Mouse (Mus musculus) heart, adult 2 months (tissue): ENCODE measurements at regions not wholly inside any gene's neighbourhood (a gene's known extent, or its start where the extent isn't known, plus 50 kb on each side); places are given as distances from the start of the nearest gene placed in this dataset.

Experiments
- DNase-seq, 2 experiments: peaks; one replicate each; pipeline ENCODE4 v3.0.0; 2021
- H3K27ac ChIP-seq: fragments of 200-600 bp; 2 replicates; pipeline ENCODE4 v1.8.1; 2022
- H3K27me3 ChIP-seq: fragments of 200-500 bp; 2 replicates; pipeline ENCODE4 v1.6.1; 2012; ENCODE audit warnings: mild to moderate bottlenecking, low read length, inconsistent platforms, mixed read lengths; ENCODE audit not compliant: control insufficient read depth, insufficient read depth
- H3K36me3 ChIP-seq: fragments of 200-500 bp; 2 replicates; pipeline ENCODE4 v1.6.1; 2012; ENCODE audit warnings: low read length, inconsistent platforms; ENCODE audit not compliant: control insufficient read depth, insufficient read depth
- H3K4me1 ChIP-seq: fragments of 200-500 bp; 2 replicates; pipeline ENCODE4 v1.6.1; 2011; ENCODE audit warnings: low read length; ENCODE audit not compliant: control insufficient read depth, insufficient read depth
- H3K4me3 ChIP-seq: fragments of 200-600 bp; 2 replicates; pipeline ENCODE4 v1.8.1; 2022
- H3K79me2 ChIP-seq: fragments of 200-500 bp; replicated peaks from 2 replicates; pipeline ENCODE4 v1.6.1; 2012; ENCODE audit warnings: mild to moderate bottlenecking, inconsistent platforms, low read length, moderate library complexity, mixed read lengths; ENCODE audit not compliant: control insufficient read depth, insufficient read depth
- H3K9ac ChIP-seq: fragments of 200-500 bp; 2 replicates; pipeline ENCODE4 v1.6.1; 2012; ENCODE audit warnings: low read depth, mild to moderate bottlenecking, control low read depth, inconsistent platforms, low read length, mixed read lengths
- CTCF ChIP-seq: fragments of 200-600 bp; IDR thresholded peaks from 2 replicates; pipeline ENCODE4 v1.8.1; 2022; ENCODE audit warnings: antibody characterized with exemption, mild to moderate bottlenecking, moderate library complexity
- EP300 ChIP-seq: fragments of 200-500 bp; IDR thresholded peaks from 2 replicates; pipeline ENCODE4 v1.6.1; 2011; ENCODE audit warnings: low read depth, low read length, control low read depth; ENCODE audit not compliant: insufficient read depth
- POLR2A ChIP-seq: fragments of 200-500 bp; IDR thresholded peaks from 2 replicates; pipeline ENCODE4 v1.6.1; 2011; ENCODE audit warnings: mild to moderate bottlenecking, low read depth, low read length, control low read depth; ENCODE audit not compliant: insufficient read depth
- WGBS: fragments of 180-500 bp; shearing (Covaris S2); methylation state at CpG from one replicate; pipeline ENCODE4 v1.1.7; 2018; 5-methylcytosine and 5-hydroxymethylcytosine counted together
- intact Hi-C: fragments of 180-260 bp; cut with DNase I; formaldehyde crosslinking; loops from one replicate; pipeline ENCODE4 v1.15.1; 2025

DNA sequence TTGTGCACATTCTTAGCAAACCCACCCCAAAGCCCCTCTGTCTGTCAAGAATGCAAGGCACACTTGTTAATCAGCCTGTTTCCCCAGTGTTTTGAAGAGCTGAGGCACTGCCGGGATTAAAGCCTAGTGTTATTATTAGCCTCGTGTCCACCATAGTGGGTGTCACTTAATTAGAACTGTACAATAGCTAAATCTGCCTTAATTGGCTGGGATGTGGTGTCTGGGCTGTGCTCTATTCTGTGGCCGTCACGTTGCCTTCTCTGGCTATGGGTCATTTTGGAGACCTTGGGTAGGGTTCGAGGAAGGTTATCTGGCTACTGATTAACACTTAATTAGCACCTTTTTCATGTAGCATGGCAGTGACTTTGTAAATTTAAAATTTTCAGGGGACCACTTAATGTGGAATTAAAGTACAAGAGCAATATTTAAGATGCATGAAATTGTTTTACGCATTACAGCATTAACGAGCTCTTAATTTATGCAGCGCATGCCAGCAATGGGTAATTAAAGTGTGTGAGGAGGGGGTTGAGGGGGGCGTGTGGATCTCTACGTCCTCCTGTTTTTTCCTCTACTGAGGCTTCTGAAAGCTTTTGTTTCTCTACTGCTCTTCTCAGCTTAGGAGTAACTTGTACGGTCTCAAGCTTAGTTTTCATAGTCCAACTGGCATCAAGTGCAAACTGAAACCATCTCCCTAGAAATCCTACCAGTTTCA, 124.5 kb upstream of the Atp6ap2 start:
- 78% methylated on average over 11 of the region's 11 CpGs for WGBS
- no peak overlapping the region for H3K4me3 ChIP-seq
- no peaks in the 10 kb centered on the region for H3K79me2 ChIP-seq
- no peak for TF ChIP-seq EP300
- TF ChIP-seq POLR2A, result no peak
- no peak for TF ChIP-seq CTCF
- DNase-seq, result no peak
- intact Hi-C loops, result no loop called here
- H3K27ac ChIP-seq, result no peak overlapping the region
- H3K27me3 ChIP-seq, result no peaks in the 10 kb centered on the region
- no peak overlapping the region for H3K9ac ChIP-seq
- no peaks in the 10 kb centered on the region for H3K36me3 ChIP-seq
- no peaks in the 10 kb centered on the region for H3K4me1 ChIP-seq

DNA sequence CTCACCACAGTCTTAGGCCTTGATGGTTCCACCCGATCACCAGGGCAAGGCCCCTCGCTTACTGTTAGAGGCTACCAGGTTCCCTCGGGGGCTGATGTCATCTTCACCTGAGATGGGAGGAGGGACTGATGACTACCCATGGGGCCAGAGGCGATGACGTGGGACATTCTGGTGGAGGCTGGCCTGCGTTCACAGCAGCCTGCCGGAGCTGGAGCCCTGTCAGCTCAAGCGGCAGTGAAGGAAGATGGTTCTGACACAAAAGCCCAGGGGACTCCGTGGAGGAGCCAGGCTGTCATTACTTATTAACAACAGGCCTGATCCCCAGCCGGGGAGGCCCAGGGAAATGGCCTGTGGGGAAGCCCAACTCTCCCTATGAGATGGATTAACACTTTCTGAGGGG, 121.3 kb upstream of the Atp6ap2 start:
- Histone ChIP-seq H3K27ac (no peak overlapping the region), H3K79me2 (no peaks in the 10 kb centered on the region), H3K27me3 (no peaks in the 10 kb centered on the region), H3K9ac (no peak overlapping the region), H3K4me1 (no peaks in the 10 kb centered on the region), H3K36me3 (no peaks in the 10 kb centered on the region), H3K4me3 (no peak overlapping the region)
- no peak for DNase-seq
- intact Hi-C loops, result no loop called here
- 63% methylated on average over 10 of the region's 10 CpGs for WGBS
- TF ChIP-seq POLR2A, result no peak
- no peak for TF ChIP-seq EP300
- TF ChIP-seq CTCF, result no peak

DNA sequence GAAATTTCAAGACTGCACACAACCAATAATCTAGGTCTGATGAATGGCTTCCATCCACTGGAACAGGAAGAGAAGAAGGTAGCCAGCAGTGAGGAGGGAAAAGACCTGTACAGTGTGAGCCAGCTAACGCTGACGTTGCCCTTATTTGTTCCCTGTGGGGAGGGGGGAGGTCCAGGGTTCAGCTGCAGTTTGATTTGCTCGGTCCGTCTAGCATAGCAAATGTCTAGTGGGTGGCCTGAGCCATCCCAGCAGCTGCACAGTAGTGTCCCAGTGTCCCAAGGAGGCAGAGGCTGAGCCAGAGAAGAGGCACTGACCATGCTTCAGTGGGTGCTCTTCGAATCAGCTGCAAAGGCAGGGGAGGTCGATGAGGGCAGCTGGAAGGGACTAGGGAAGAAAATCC, 120.7 kb upstream of the Atp6ap2 start:
- 51% methylated on average over 6 of the region's 6 CpGs for WGBS
- no peak overlapping the region for H3K27ac ChIP-seq

DNA sequence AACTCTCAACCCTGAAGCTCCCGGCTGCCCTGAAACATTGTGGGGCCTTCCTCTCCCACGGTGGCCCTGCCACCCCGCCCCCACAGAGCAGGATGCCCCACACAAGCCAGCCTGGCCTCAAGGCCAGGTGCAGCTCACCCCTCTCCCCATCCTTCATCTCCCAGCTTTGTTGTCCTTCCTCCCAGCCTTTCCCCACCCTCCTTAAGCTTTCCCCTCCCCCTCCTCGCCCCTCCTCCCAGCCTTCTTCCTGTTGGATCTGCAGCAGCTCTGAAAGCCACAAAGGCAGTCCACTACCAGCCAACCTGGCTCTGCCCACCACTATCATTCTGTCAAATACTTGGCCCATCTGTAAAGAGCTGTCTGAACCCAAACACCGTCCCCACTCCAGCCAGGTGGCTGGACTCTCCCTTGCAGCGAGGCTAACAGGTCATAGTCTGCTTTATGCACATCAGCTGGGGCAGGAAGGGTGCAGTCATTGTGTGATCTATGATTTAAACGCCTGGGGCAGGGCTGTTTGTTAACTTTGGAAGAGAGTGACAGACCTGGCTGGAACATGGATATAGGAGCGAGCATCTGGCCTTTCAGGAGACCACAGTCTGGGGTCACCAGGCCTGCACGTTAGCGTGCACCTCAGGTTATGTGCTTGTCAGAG, 119.9 kb upstream of the Atp6ap2 start:
- H3K27ac ChIP-seq, result no peak overlapping the region
- TF ChIP-seq CTCF, result no peak
- no peak for TF ChIP-seq EP300
- no peak for TF ChIP-seq POLR2A

More for the DNA sequence above, 120.7 kb upstream of the Atp6ap2 start:
- no peaks in the 10 kb centered on the region for H3K79me2 ChIP-seq
- H3K36me3 ChIP-seq, result no peaks in the 10 kb centered on the region
- TF ChIP-seq POLR2A (no peak), EP300 (no peak), CTCF (no peak)
- no peak overlapping the region for H3K4me3 ChIP-seq
- intact Hi-C loops, result no loop called here
- no peaks in the 10 kb centered on the region for H3K4me1 ChIP-seq
- no peak for DNase-seq
- no peak overlapping the region for H3K9ac ChIP-seq
- H3K27me3 ChIP-seq, result no peaks in the 10 kb centered on the region

DNA sequence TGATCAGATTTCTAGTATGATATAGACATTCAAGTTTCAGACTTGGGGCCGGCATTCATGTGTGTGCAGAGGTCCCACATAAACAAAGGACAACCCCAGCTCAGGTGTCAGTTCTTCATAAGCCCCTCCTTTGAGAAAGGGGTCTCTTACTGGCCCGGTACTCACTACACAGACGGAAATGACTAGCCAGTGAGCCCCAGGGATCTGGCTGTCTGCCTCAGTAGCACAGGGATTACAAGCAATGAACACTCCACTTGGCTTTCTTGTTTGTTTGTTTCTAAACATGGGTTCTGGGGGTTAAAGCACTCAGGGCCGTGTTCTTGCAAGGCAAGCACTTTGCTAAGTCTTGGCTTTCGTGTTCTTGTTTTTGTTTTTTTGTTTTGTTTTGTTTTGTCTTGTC, 115.3 kb upstream of the Atp6ap2 start:
- H3K79me2 ChIP-seq, result no peaks in the 10 kb centered on the region
- TF ChIP-seq POLR2A, result no peak
- TF ChIP-seq EP300, result no peak
- no peak for TF ChIP-seq CTCF
- WGBS, result 78% methylated on average over 5 of the region's 5 CpGs
- H3K36me3 ChIP-seq, result no peaks in the 10 kb centered on the region
- H3K9ac ChIP-seq, result no peak overlapping the region
- H3K4me1 ChIP-seq, result no peaks in the 10 kb centered on the region
- no peaks in the 10 kb centered on the region for H3K27me3 ChIP-seq
- no peak overlapping the region for H3K4me3 ChIP-seq
- H3K27ac ChIP-seq, result no peak overlapping the region
- DNase-seq, result no peak
- intact Hi-C loops, result no loop called here

More for the DNA sequence above, 119.9 kb upstream of the Atp6ap2 start:
- H3K36me3 ChIP-seq, result no peaks in the 10 kb centered on the region
- no peak overlapping the region for H3K9ac ChIP-seq
- H3K4me1 ChIP-seq, result no peaks in the 10 kb centered on the region
- no peak overlapping the region for H3K4me3 ChIP-seq
- intact Hi-C loops, result no loop called here
- DNase-seq, result no peak
- H3K27me3 ChIP-seq, result no peaks in the 10 kb centered on the region
- H3K79me2 ChIP-seq, result no peaks in the 10 kb centered on the region
- WGBS, result 49% methylated on average over 10 of the region's 10 CpGs

DNA sequence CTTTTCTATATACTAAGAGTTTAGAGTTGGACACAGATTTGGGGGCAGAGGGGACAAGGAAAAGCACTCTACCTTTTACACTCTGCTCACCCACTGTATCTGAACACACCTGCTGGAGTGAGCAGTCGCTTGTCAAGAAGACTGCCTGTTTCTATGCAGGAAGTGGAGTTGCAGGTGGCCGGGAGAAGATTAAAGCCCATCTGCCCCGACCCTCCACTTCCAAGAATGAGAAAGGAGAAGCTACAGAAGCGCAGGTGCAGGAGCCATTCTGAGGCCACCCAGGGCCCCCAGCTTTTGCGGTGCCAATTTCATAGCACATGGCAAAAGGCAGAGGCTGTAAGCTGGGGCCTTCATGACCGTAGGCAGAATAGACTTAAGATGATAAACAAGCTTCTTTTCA, 108.4 kb upstream of the Atp6ap2 start:
- no peak overlapping the region for H3K4me3 ChIP-seq
- no peak overlapping the region for H3K27ac ChIP-seq
- H3K27me3 ChIP-seq, result no peaks in the 10 kb centered on the region
- no peak overlapping the region for H3K9ac ChIP-seq
- intact Hi-C loops, result no loop called here
- H3K79me2 ChIP-seq, result no peaks in the 10 kb centered on the region
- no peak for TF ChIP-seq EP300
- TF ChIP-seq POLR2A, result no peak
- TF ChIP-seq CTCF, result no peak
- 68% methylated on average over 6 of the region's 6 CpGs for WGBS
- no peaks in the 10 kb centered on the region for H3K4me1 ChIP-seq
- DNase-seq, result no peak
- H3K36me3 ChIP-seq, result no peaks in the 10 kb centered on the region
